Mouse (Mus musculus) embryonic facial prominence, embryonic 13.5 days (tissue): Measurements from ENCODE around the gene Arglu1. TPM values are rescaled to one million over a fixed set of nuclear protein-coding genes. Genes with fewer than 3 reads are reported as not detected.

Source experiments
- ATAC-seq: fragments of 200-750 bp; cut with Nextera tagmentation; 2 replicates; pipeline ENCODE4 v1.8.0; 2017; ENCODE audit warnings: low read depth; ENCODE audit not compliant: insufficient number of reproducible peaks, insufficient read depth, low FRiP score, low TSS enrichment
- H3K27ac ChIP-seq: fragments of 300-500 bp; sonication (generic); 2 replicates; pipeline ENCODE4 v1.5.1; 2015; ENCODE audit warnings: moderate library complexity, mild to moderate bottlenecking, inconsistent platforms
- H3K27me3 ChIP-seq: fragments of 300-500 bp; sonication (generic); 2 replicates; pipeline ENCODE4 v1.6.1; 2015; ENCODE audit warnings: mild to moderate bottlenecking, inconsistent platforms
- H3K36me3 ChIP-seq: fragments of 300-500 bp; sonication (generic); 2 replicates; pipeline ENCODE4 v1.6.1; 2015; ENCODE audit warnings: mild to moderate bottlenecking, inconsistent platforms
- H3K4me1 ChIP-seq: fragments of 300-500 bp; sonication (generic); 2 replicates; pipeline ENCODE4 v1.6.1; 2015; ENCODE audit warnings: inconsistent platforms
- H3K4me2 ChIP-seq: fragments of 300-500 bp; sonication (generic); 2 replicates; pipeline ENCODE4 v1.6.1; 2015; ENCODE audit warnings: moderate library complexity, mild to moderate bottlenecking, inconsistent platforms
- H3K4me3 ChIP-seq: fragments of 300-500 bp; sonication (generic); 2 replicates; pipeline ENCODE4 v1.5.1; 2015; ENCODE audit warnings: mild to moderate bottlenecking, inconsistent platforms
- H3K9ac ChIP-seq: fragments of 300-500 bp; sonication (generic); 2 replicates; pipeline ENCODE4 v1.6.1; 2015; ENCODE audit warnings: mild to moderate bottlenecking, inconsistent platforms
- H3K9me3 ChIP-seq: fragments of 300-500 bp; sonication (generic); 2 replicates; pipeline ENCODE4 v1.6.1; 2016; ENCODE audit warnings: inconsistent platforms
- WGBS: fragments of 180-500 bp; shearing (Covaris S2); methylation state at CpG from one replicate; pipeline ENCODE4 v1.1.7; 2015; ENCODE audit warnings: mixed read lengths; 5-methylcytosine and 5-hydroxymethylcytosine counted together
- polyA plus RNA-seq: library from polyadenylated mRNA; unstranded; fragments of >200 nt; fragmentation: Nextera tagmentation; extraction: Ambion mirVana; gene quantifications from 2 replicates; pipeline ENCODE4 v1.2.1, GENCODE M21; 2015

The Arglu1 gene
- polyA plus RNA-seq, 1 experiment from 2014 or later, result 184 TPM

DNA sequence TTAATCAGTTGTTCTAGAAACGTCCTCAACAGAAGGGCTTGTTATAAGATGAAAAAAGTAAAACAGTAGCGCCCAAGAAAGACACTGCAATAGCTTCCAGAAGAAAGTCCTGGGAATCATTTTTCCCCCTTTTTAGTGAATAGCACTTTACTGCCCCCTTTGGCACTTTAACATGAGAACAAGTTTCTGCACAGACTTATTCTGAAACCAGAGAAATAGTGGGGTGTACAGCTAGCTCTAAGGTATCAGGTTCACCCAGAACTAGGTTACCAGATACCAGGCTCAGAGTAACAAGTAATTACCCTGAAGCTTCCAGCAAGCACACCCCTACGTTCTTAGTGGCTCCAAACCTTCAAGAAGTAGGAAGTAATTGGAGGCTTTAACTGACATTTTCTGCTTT is 43.0 kb downstream of the Arglu1 start:
- Histone ChIP-seq H3K4me3 (no peak overlapping the region), H3K4me2 (peak overlapping the region; percentile 12; the same call in 1 of the 2 replicates), H3K4me1 (peaks cover 81% of the 10 kb centered on the region), H3K9ac (no peak overlapping the region), H3K27me3 (no peaks in the 10 kb centered on the region), H3K9me3 (no peaks in the 10 kb centered on the region), H3K27ac (peak overlapping the region; percentile 35; the same call in 1 of the 2 replicates), H3K36me3 (peaks cover 5% of the 10 kb centered on the region; the same call in 1 of the 2 replicates)
- peak; percentile 45; the same call in 1 of the 2 replicates for ATAC-seq
- WGBS, result 26% methylated on average over 3 of the region's 3 CpGs

DNA sequence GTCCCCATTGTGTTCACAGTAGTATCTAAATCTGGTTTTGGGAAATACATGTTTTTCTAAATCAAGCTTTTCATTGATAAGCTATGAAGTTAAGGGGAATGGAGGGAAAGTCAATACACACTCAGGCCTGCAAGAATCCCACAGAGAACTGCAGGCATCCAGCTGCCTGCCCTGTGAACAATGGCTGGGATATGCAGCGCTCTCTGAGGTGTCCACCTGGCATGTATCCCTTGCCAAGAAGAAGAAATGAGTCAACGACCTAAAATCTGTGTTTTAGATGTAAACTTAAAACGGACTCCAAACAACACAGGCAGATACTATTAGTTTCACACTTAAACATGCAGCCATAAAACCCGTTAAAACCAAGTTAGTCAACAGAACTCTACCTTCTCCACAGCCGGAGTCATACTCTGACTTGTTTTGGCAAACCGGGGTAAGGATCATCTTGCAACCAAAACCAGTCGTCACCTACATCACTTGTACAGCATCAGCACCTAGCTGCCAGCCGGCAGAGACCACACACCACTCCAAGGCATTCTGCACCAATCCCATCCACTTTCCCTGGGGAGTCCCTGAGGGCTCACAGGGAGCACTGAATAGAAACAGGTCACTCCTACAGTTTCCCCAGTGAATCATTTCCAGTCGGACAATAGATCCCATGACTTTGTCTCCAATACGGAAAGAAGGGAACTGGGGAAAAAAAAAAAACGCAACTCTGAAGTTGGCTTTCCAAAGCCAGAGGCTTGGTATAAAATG is 46.0 kb downstream of the Arglu1 start:
- no peak overlapping the region for H3K27ac ChIP-seq
- no peak for ATAC-seq
- no peak overlapping the region for H3K9ac ChIP-seq
- no peaks in the 10 kb centered on the region for H3K9me3 ChIP-seq
- H3K4me1 ChIP-seq, result peaks cover 63% of the 10 kb centered on the region
- H3K4me3 ChIP-seq, result no peak overlapping the region
- WGBS, result 75% methylated on average over 11 of the region's 11 CpGs
- no peaks in the 10 kb centered on the region for H3K27me3 ChIP-seq
- peaks cover 2% of the 10 kb centered on the region; the same call in 1 of the 2 replicates for H3K36me3 ChIP-seq
- H3K4me2 ChIP-seq, result no peak overlapping the region

DNA sequence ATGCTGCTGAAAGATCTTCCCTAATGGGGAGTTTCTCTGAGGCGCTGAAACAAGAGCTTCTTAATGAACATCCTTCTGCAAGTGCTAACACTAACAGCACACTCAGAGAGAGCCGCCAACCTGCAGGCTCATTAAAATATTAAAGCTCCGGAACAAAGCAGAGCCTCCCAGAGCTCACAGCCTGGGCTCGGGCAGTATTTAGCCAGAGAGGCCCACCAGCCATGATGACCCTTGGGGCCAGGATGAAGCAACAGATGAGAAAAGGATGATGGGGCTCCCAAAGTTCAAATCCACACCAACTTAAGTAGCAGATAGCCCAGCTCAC is 50.1 kb downstream of the Arglu1 start:
- Histone ChIP-seq H3K27ac (no peak overlapping the region), H3K9me3 (no peaks in the 10 kb centered on the region), H3K4me1 (peaks cover 33% of the 10 kb centered on the region), H3K4me2 (no peak overlapping the region), H3K4me3 (no peak overlapping the region), H3K27me3 (no peaks in the 10 kb centered on the region), H3K9ac (no peak overlapping the region), H3K36me3 (peaks cover 24% of the 10 kb centered on the region)
- ATAC-seq, result no peak
- 18% methylated on average over 4 of the region's 4 CpGs for WGBS

DNA sequence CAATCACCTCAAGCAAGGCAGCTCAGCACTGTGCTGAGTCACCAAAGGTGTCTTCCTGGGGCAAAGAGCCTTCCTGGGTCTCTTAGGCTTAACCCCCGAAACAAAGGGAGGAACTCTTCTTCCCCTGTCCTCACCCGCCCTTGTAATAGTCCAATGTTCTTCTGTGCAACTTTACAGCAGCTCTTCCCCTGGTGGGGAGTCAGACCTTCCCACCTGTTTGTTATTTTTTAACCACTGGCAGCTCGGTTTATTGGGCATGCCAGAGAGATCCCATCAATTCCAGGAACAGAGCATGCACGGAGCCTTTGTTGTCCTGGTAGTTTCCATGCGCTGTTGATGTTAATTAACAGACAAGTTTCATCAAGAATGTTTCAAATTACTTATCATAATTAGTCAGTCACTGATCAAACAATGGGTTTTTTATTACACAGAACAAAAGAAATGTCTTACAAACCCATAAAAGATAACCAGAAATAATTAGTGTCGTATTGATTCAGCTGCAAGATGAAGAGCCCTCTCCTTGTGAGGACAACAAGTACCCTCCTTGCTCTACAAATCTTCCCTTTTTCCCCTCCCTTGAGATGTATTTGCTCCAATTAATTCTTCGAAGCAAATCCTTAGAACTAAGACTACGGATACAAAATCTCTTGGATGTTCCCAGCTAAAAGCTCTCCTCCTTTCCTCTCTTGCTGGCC is 50.6 kb downstream of the Arglu1 start:
- no peak overlapping the region for H3K27ac ChIP-seq
- H3K9ac ChIP-seq, result no peak overlapping the region
- 43% methylated on average over 8 of the region's 8 CpGs for WGBS
- H3K9me3 ChIP-seq, result no peaks in the 10 kb centered on the region
- no peak overlapping the region for H3K4me3 ChIP-seq
- ATAC-seq, result no peak
- H3K27me3 ChIP-seq, result no peaks in the 10 kb centered on the region
- H3K36me3 ChIP-seq, result peaks cover 27% of the 10 kb centered on the region
- H3K4me2 ChIP-seq, result no peak overlapping the region
- peaks cover 31% of the 10 kb centered on the region for H3K4me1 ChIP-seq

DNA sequence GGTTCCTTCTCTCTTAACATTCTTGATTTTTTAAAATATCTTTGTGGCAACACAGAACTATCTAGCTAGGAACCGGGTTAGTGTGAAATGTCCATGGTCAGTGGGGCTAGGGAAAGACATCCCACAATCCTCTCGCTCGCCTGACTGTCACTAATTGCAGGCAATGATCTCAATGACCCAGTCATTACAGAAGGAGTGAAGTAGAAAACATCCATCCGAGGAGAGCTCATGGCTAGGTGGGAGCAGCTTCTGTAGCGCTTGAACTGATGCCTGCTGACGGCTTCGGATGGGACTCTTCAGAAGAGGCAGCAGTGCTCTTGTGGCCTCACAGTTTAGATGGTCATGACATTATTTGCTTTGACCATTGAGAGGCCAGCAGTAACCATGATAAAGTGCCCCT is 58.9 kb downstream of the Arglu1 start:
- Histone ChIP-seq H3K36me3 (peaks cover 48% of the 10 kb centered on the region), H3K4me3 (no peak overlapping the region), H3K4me1 (no peaks in the 10 kb centered on the region), H3K27ac (no peak overlapping the region), H3K9ac (no peak overlapping the region), H3K27me3 (no peaks in the 10 kb centered on the region), H3K4me2 (no peak overlapping the region), H3K9me3 (no peaks in the 10 kb centered on the region)
- no peak for ATAC-seq
- 78% methylated on average over 7 of the region's 7 CpGs for WGBS

DNA sequence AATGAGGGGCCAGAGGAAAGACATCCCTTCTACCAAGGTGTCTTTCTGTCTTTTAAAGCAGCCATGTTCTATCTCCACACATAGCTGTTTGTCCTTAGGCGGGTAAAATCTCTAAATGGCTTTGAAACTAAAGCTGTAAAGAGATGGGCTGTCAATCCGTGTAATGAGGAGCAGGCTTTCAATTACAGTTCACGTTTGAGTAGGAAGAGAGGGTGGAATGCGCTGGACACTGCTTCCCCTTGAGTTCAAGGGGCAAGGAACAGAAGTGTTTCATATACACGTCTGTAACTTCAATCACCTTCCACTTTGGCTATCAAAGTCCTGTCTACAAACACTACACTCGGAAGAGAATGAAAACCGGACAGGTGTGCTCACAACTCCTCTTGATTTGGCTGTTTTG is 66.3 kb downstream of the Arglu1 start:
- peaks cover 51% of the 10 kb centered on the region for H3K36me3 ChIP-seq
- H3K9ac ChIP-seq, result no peak overlapping the region
- H3K9me3 ChIP-seq, result no peaks in the 10 kb centered on the region
- H3K4me1 ChIP-seq, result peaks cover 44% of the 10 kb centered on the region
- ATAC-seq, result no peak
- no peak overlapping the region for H3K4me3 ChIP-seq
- H3K27me3 ChIP-seq, result no peaks in the 10 kb centered on the region
- 29% methylated on average over 7 of the region's 7 CpGs for WGBS
- no peak overlapping the region for H3K4me2 ChIP-seq
- H3K27ac ChIP-seq, result no peak overlapping the region

DNA sequence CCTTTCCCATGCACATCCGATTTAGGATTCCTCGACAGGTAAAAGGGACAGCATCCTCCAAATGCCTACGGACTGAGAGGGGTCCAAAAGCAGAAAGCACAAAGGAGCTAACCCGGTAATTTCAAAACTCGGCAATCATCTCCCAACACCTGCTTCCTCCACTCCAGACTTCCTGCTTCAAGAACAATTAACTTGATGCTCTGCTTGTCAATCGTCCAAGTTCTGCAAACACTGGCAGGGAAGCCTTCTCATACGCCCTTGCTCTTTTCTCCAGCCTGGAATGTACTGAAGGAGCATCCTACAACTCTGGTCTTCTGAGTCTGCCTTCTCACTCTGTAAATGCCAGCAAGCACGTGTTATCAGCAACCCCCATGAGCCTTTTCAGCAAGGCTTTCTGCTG is 66.8 kb downstream of the Arglu1 start:
- H3K27me3 ChIP-seq, result no peaks in the 10 kb centered on the region
- H3K4me2 ChIP-seq, result no peak overlapping the region
- peaks cover 44% of the 10 kb centered on the region for H3K4me1 ChIP-seq
- WGBS, result 54% methylated on average over 8 of the region's 8 CpGs
- no peaks in the 10 kb centered on the region for H3K9me3 ChIP-seq
- peaks cover 56% of the 10 kb centered on the region for H3K36me3 ChIP-seq
- H3K27ac ChIP-seq, result no peak overlapping the region
- no peak overlapping the region for H3K4me3 ChIP-seq
- ATAC-seq, result no peak
- H3K9ac ChIP-seq, result no peak overlapping the region

DNA sequence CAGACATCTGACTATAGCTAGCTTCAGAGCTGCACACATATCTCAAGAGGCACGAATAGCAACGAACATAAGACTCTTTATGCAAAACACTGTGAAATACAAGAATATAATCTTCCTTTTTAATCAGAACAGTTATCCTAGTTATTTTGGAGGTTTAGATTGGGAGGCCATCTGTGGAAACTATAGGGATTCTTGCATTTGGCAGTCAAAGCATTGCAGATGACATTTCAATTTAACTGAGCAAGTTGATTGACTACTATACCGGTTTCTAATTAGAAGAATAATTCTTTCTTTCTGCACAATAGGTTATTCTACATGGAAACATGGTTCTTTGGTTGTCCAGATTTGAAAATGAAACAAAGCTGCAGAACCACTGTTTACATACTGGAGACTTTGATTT is 67.8 kb downstream of the Arglu1 start:
- H3K4me2 ChIP-seq, result no peak overlapping the region
- peaks cover 44% of the 10 kb centered on the region for H3K4me1 ChIP-seq
- 56% methylated on average over 3 of the region's 3 CpGs for WGBS
- H3K9me3 ChIP-seq, result no peaks in the 10 kb centered on the region
- peaks cover 54% of the 10 kb centered on the region for H3K36me3 ChIP-seq
- no peak overlapping the region for H3K4me3 ChIP-seq
- no peaks in the 10 kb centered on the region for H3K27me3 ChIP-seq
- no peak overlapping the region for H3K27ac ChIP-seq
- no peak overlapping the region for H3K9ac ChIP-seq
- ATAC-seq, result no peak

DNA sequence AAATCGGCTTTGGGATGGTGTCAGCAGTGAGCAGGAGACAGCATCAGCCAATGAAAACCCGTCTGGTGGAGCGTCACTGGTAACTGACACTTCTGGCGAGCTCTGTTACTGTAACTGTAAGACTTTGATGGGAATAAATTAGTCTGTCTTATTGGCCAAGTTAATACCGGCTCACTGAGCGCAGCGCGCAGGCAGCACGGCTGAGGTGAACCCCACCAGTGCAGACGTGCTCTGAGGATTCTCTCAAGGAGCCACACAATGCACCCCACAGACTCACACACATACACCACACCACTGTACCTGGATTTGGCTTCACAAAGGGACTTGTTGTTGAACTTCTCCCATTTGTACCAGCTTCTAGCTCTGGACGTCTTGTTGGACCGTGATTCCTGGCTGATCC is 68.3 kb downstream of the Arglu1 start:
- ATAC-seq, result no peak

DNA sequence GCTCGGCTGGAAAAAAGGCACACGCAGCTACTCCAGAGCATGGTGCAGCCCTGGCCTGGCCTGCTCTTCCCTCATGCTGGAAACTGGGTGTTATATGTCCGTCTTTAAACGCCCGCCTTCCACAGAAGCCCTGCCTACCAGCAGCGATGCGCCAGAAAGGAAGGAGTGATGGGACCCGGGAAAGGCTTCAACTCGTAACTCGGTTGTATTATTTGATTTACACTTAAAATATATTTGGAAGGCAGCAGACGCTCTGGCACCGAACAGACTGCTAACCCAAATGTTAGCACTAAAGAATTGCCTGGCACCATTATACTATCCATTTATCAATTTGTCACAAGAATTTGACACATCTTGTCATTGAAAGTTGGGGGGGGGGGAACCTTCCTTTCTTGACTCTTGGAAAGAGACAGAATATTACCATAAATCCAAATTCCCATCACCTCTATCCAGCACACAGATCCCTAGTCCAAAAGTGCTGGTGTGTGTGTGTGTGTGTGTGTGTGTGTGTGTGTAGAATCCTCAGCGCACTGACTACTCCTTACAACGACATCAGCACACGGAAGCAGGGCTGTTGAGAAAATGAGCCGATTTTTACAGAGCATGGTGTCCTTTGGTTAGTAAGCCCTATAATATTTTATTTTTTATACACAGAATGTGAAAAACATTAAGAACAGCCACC is 68.9 kb downstream of the Arglu1 start:
- Histone ChIP-seq H3K9ac (no peak overlapping the region), H3K4me2 (no peak overlapping the region), H3K36me3 (peaks cover 58% of the 10 kb centered on the region), H3K27ac (no peak overlapping the region), H3K9me3 (no peaks in the 10 kb centered on the region), H3K27me3 (no peaks in the 10 kb centered on the region), H3K4me3 (no peak overlapping the region), H3K4me1 (peaks cover 44% of the 10 kb centered on the region)
- WGBS, result 83% methylated on average over 16 of the region's 16 CpGs
- ATAC-seq, result no peak

More for the DNA sequence above, 68.3 kb downstream of the Arglu1 start:
- Histone ChIP-seq H3K27me3 (no peaks in the 10 kb centered on the region), H3K36me3 (peaks cover 54% of the 10 kb centered on the region), H3K4me1 (peaks cover 44% of the 10 kb centered on the region), H3K4me3 (no peak overlapping the region), H3K9me3 (no peaks in the 10 kb centered on the region), H3K9ac (no peak overlapping the region), H3K27ac (no peak overlapping the region), H3K4me2 (no peak overlapping the region)
- 81% methylated on average over 12 of the region's 12 CpGs for WGBS

DNA sequence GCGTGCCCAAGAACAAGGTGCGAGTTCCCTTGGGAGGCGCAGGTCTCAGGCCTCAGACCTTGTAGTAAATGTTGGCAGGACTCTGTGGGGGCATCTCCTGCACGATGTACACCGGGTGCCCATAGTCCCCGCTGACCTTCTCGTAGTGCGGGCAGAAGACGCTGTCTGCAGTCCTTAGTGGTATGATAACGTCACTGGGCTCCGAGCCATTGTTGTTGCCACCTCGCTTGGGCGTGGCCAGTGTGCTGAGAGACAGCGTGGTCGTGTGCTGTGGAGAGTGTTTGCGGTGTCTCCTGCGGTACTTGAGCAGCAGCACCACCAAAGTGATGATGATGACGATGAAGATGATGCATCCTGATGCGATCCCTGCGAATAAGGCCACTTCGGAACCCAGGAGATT is 69.8 kb downstream of the Arglu1 start:
- H3K27me3 ChIP-seq, result no peaks in the 10 kb centered on the region
- ATAC-seq, result no peak
- H3K9me3 ChIP-seq, result no peaks in the 10 kb centered on the region
- peak overlapping the region; percentile 55; the same call in 1 of the 2 replicates for H3K27ac ChIP-seq
- H3K4me2 ChIP-seq, result no peak overlapping the region
- H3K4me1 ChIP-seq, result peaks cover 44% of the 10 kb centered on the region
- H3K9ac ChIP-seq, result no peak overlapping the region
- peaks cover 54% of the 10 kb centered on the region for H3K36me3 ChIP-seq
- no peak overlapping the region for H3K4me3 ChIP-seq
- WGBS, result 88% methylated on average over 21 of the region's 21 CpGs
